Mouse (Mus musculus) forebrain, embryonic 14.5 days (tissue): ENCODE data around the gene Akt2. TPM values are rescaled to one million over a fixed set of nuclear protein-coding genes. Genes with fewer than 3 reads are reported as not detected.

Source experiments
- ATAC-seq: fragments of 200-750 bp; cut with Nextera tagmentation; 2 replicates; pipeline ENCODE4 v1.8.0; 2017; ENCODE audit warnings: mild to moderate bottlenecking, moderate library complexity
- DNase-seq: peaks from one replicate; pipeline ENCODE4 v3.0.0-alpha.2; 2015; ENCODE audit warnings: low spot score
- H3K27ac ChIP-seq: fragments of 300-500 bp; sonication (generic); 2 replicates; pipeline ENCODE4 v1.5.1; 2014; ENCODE audit warnings: low read depth, mild to moderate bottlenecking, control low read depth, low read length, moderate library complexity
- H3K27me3 ChIP-seq: fragments of 300-500 bp; sonication (generic); replicated peaks from 2 replicates; pipeline ENCODE4 v1.6.1; 2014; ENCODE audit warnings: low read length, control low read depth, mixed read lengths; ENCODE audit not compliant: control insufficient read depth, insufficient read depth
- H3K36me3 ChIP-seq: fragments of 300-500 bp; sonication (generic); 2 replicates; pipeline ENCODE4 v1.6.1; 2014; ENCODE audit warnings: low read length, control low read depth; ENCODE audit not compliant: control insufficient read depth, insufficient read depth
- H3K4me1 ChIP-seq: fragments of 300-500 bp; sonication (generic); 2 replicates; pipeline ENCODE4 v1.6.1; 2014; ENCODE audit warnings: antibody characterized with exemption, low read length, control low read depth; ENCODE audit not compliant: control insufficient read depth, insufficient read depth
- H3K4me2 ChIP-seq: fragments of 300-500 bp; sonication (generic); 2 replicates; pipeline ENCODE4 v1.6.1; 2014; ENCODE audit warnings: mild to moderate bottlenecking, control low read depth, low read length
- H3K4me3 ChIP-seq: fragments of 300-500 bp; sonication (generic); 2 replicates; pipeline ENCODE4 v1.5.1; 2014; ENCODE audit warnings: low read depth, low read length, control low read depth
- H3K9ac ChIP-seq: fragments of 300-500 bp; sonication (generic); 2 replicates; pipeline ENCODE4 v1.6.1; 2014; ENCODE audit warnings: mild to moderate bottlenecking, low read length, control low read depth, moderate library complexity
- H3K9me3 ChIP-seq: fragments of 300-500 bp; sonication (generic); replicated peaks from 2 replicates; pipeline ENCODE4 v1.6.1; 2016; ENCODE audit warnings: low read length, control low read depth, mixed read lengths; ENCODE audit not compliant: control insufficient read depth
- WGBS: fragments of 180-500 bp; shearing (Covaris S2); extraction: QIAGEN DNeasy Blood & Tissue Kit; methylation state at CpG from one replicate; pipeline ENCODE4 v1.1.7; 2014; 5-methylcytosine and 5-hydroxymethylcytosine counted together
- polyA plus RNA-seq: library from polyadenylated mRNA; unstranded; fragments of >200 nt; fragmentation: Nextera tagmentation; extraction: Ambion mirVana; gene quantifications from 2 replicates; pipeline ENCODE4 v1.2.1, GENCODE M21; 2014

Akt2 gene
- polyA plus RNA-seq, 1 experiment from 2014 or later, result 80.6 TPM

GRCm38 (mm10) chr7:27596586-27597503 is 5.5 kb downstream of the Akt2 start:
- no peak overlapping the region for H3K4me2 ChIP-seq
- no peak for ATAC-seq
- H3K4me1 ChIP-seq, result peaks cover 16% of the 10 kb centered on the region
- DNase-seq, result no peak
- WGBS, result 55% methylated on average over 10 of the region's 10 CpGs
- no peak overlapping the region for H3K4me3 ChIP-seq
- H3K27ac ChIP-seq, result peak overlapping the region; percentile 27; the same call in 1 of the 2 replicates
- no peak overlapping the region for H3K9ac ChIP-seq
- H3K27me3 ChIP-seq, result no peaks in the 10 kb centered on the region
- H3K9me3 ChIP-seq, result no peaks in the 10 kb centered on the region
- no peaks in the 10 kb centered on the region for H3K36me3 ChIP-seq

DNA sequence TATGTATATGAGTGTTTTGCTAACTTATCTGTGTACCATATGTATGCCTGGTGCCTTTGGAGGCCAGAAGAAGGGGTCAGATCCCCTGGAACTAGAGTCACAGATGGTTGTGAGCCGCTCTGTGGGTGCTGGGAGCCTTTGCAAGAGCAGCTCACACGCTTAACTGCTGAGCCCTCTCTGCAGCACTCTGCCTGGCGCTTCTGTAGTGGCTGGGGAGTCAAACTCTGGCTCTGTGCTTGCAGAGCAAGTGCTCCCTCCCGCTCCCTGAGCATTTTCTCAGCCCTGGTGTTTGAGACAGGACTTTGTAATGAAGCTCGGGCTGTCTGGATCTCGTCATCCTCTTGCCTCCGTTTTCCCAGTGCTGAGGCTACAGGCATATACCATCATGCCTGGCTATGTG is 6.7 kb downstream of the Akt2 start:
- no peaks in the 10 kb centered on the region for H3K27me3 ChIP-seq
- no peak overlapping the region for H3K4me3 ChIP-seq
- ATAC-seq (no peak), DNase-seq (no peak)
- H3K9ac ChIP-seq, result no peak overlapping the region
- 79% methylated on average over 7 of the region's 7 CpGs for WGBS
- H3K4me1 ChIP-seq, result peaks cover 10% of the 10 kb centered on the region
- H3K36me3 ChIP-seq, result no peaks in the 10 kb centered on the region
- no peaks in the 10 kb centered on the region for H3K9me3 ChIP-seq
- no peak overlapping the region for H3K4me2 ChIP-seq
- H3K27ac ChIP-seq, result no peak overlapping the region

DNA sequence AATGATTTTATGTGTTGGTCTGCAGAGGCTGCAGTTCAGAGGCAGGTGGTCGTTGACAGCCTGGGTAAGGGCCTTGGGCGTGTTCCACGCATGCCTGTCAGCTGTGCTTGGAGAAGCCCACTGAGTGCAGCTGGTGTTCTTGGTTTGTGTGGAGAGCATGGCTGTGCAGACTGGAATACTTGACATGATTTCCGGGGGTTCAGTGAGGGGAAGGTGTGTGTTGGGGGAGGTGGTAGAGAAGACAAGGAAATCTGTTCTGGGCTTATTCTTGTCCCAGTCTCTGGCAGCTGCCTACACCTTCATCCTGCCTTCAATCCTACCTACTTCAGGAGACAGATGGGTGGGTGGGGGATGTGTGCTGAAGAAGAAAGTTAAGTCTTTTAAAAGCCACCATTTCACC is 10.3 kb downstream of the Akt2 start:
- DNase-seq (peak; percentile 62), ATAC-seq (peak; percentile 77)
- H3K36me3 ChIP-seq, result no peaks in the 10 kb centered on the region
- peaks cover 18% of the 10 kb centered on the region for H3K4me1 ChIP-seq
- no peak overlapping the region for H3K4me2 ChIP-seq
- H3K9ac ChIP-seq, result no peak overlapping the region
- peak overlapping the region; percentile 70 for H3K27ac ChIP-seq
- H3K4me3 ChIP-seq, result no peak overlapping the region
- no peaks in the 10 kb centered on the region for H3K9me3 ChIP-seq
- no peaks in the 10 kb centered on the region for H3K27me3 ChIP-seq
- WGBS, result 63% methylated on average over 4 of the region's 4 CpGs

- Histone ChIP-seq H3K27me3 (no peaks in the 10 kb centered on the region), H3K36me3 (no peaks in the 10 kb centered on the region), H3K9me3 (no peaks in the 10 kb centered on the region), H3K27ac (peak overlapping the region; percentile 70), H3K4me3 (no peak overlapping the region), H3K4me1 (peaks cover 18% of the 10 kb centered on the region), H3K4me2 (no peak overlapping the region), H3K9ac (no peak overlapping the region)
- 87% methylated on average over 2 of the region's 2 CpGs for WGBS
- DNase-seq, result peak; percentile 33
- no peak for ATAC-seq
Observed at GRCm38 (mm10) chr7:27602161-27602560, 10.8 kb downstream of the Akt2 start.

DNA sequence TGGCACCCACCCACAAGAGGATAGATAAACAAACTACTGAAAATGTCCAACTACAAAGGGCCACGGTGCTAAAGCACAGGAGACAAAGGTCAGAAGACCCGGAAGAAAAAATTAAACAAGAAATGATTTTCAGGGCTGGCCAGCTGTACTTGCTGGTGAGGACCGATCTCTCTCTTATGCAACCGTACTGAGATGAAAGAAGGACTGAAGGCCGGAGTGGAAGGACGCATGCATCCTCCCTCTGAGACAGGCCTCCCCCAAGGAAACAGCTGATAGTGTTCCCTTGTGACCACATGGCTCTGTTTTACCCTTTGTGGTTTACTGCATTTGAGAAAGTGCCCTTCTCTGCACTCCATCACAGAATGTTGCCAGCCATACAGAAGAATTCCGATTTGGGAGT is 11.5 kb downstream of the Akt2 start:
- no peaks in the 10 kb centered on the region for H3K36me3 ChIP-seq
- no peak overlapping the region for H3K27ac ChIP-seq
- H3K27me3 ChIP-seq, result no peaks in the 10 kb centered on the region
- H3K4me2 ChIP-seq, result no peak overlapping the region
- H3K9ac ChIP-seq, result no peak overlapping the region
- 92% methylated on average over 7 of the region's 7 CpGs for WGBS
- no peak overlapping the region for H3K4me3 ChIP-seq
- DNase-seq, result no peak
- ATAC-seq, result no peak
- peaks cover 16% of the 10 kb centered on the region for H3K4me1 ChIP-seq
- no peaks in the 10 kb centered on the region for H3K9me3 ChIP-seq

- H3K27me3 ChIP-seq, result no peaks in the 10 kb centered on the region
- H3K4me3 ChIP-seq, result no peak overlapping the region
- H3K9me3 ChIP-seq, result no peaks in the 10 kb centered on the region
- DNase-seq, result peak; percentile 27
- H3K4me1 ChIP-seq, result peaks cover 16% of the 10 kb centered on the region
- peak overlapping the region; percentile 74 for H3K27ac ChIP-seq
- H3K9ac ChIP-seq, result peak overlapping the region; percentile 21; the same call in 1 of the 2 replicates
- H3K36me3 ChIP-seq, result peaks cover 7% of the 10 kb centered on the region
- 60% methylated on average over 5 of the region's 5 CpGs for WGBS
- no peak for ATAC-seq
- no peak overlapping the region for H3K4me2 ChIP-seq
Observed at GRCm38 (mm10) chr7:27604661-27605348, 13.5 kb downstream of the Akt2 start.

- ATAC-seq (0 out of 2 replicates have a peak, but pooled peaks have one; percentile 24), DNase-seq (no peak)
- Histone ChIP-seq H3K4me2 (no peak overlapping the region), H3K9ac (peak overlapping the region; percentile 21; the same call in 1 of the 2 replicates), H3K36me3 (peaks cover 14% of the 10 kb centered on the region), H3K9me3 (no peaks in the 10 kb centered on the region), H3K4me1 (peaks cover 16% of the 10 kb centered on the region), H3K27ac (peak overlapping the region; percentile 74), H3K27me3 (no peaks in the 10 kb centered on the region), H3K4me3 (no peak overlapping the region)
- WGBS, result 80% methylated on average over 9 of the region's 9 CpGs
Observed at GRCm38 (mm10) chr7:27605499-27606285, 14.3 kb downstream of the Akt2 start.

- no peak overlapping the region for H3K4me2 ChIP-seq
- H3K9ac ChIP-seq, result no peak overlapping the region
- DNase-seq (no peak), ATAC-seq (no peak)
- no peaks in the 10 kb centered on the region for H3K9me3 ChIP-seq
- 71% methylated on average over 10 of the region's 10 CpGs for WGBS
- no peak overlapping the region for H3K4me3 ChIP-seq
- no peak overlapping the region for H3K27ac ChIP-seq
- peaks cover 20% of the 10 kb centered on the region for H3K36me3 ChIP-seq
- H3K27me3 ChIP-seq, result no peaks in the 10 kb centered on the region
- H3K4me1 ChIP-seq, result peaks cover 11% of the 10 kb centered on the region
Observed at GRCm38 (mm10) chr7:27606481-27607254, 15.3 kb downstream of the Akt2 start.
